Mouse (Mus musculus) cerebellum, postnatal 10 days (tissue): ENCODE measurements at regions not wholly inside any gene's neighbourhood (a gene's known extent, or its start where the extent isn't known, plus 50 kb on each side); places are given as distances from the start of the nearest gene placed in this dataset.
A peak's percentile ranks its signal among the peaks of the same experiment; 100 is the strongest.

Source experiments
- DNase-seq, 2 experiments: peaks; one replicate each; pipeline ENCODE4 v3.0.0; 2021; ENCODE audit warnings: mixed read lengths in 2 of 2

- DNase-seq = peak in 1 of 2 experiments; percentile 2
These were observed 62.1 kb upstream of the Tars start for GRCm38 (mm10) chr15:11461575-11461974.

- no peak for DNase-seq
These were observed 59.8 kb upstream of the Tars start for GRCm38 (mm10) chr15:11459306-11459705.

- no peak for DNase-seq
These were observed 57.8 kb upstream of the Tars start for GRCm38 (mm10) chr15:11457278-11457677.

GRCm38 (mm10) chr15:11455982-11456381, 56.5 kb upstream of the Tars start:
- DNase-seq = no peak

- DNase-seq = no peak
These were observed 55.9 kb upstream of the Tars start for GRCm38 (mm10) chr15:11455366-11455785.

GRCm38 (mm10) chr15:11453997-11454396, 54.5 kb upstream of the Tars start:
- DNase-seq = no peak

- no peak for DNase-seq
These were observed 52.2 kb upstream of the Tars start for GRCm38 (mm10) chr15:11451635-11452034.
